8 mouse cellular contexts compared by ENCODE assay signal in genomic region chr1:91600671-91601361, GRCm38 (mm10).
DNase-seq lines count a peak whose midpoint lies in the region; ATAC-seq lines count a peak whose summit lies in the region.

No protein-coding gene starts in this region.

- 36% methylated on average over 9 of the region's 9 CpGs for WGBS in heart, embryonic 12.5 days
- 18% methylated on average over 9 of the region's 9 CpGs for WGBS in kidney, embryonic 16.5 days

- no peak overlapping the region for H3K4me3 ChIP-seq in heart, embryonic 12.5 days
- no peak overlapping the region for H3K4me3 ChIP-seq in kidney, embryonic 16.5 days (ENCODE audit: low read length)

- ATAC-seq in heart, embryonic 12.5 days (ENCODE audit: insufficient number of reproducible peaks, low FRiP score) = peak; percentile 59; the same call in 1 of the 2 replicates
- peak; percentile 80 for ATAC-seq in kidney, embryonic 16.5 days (ENCODE audit: low FRiP score, low TSS enrichment)

- DNase-seq in A20 (ENCODE audit: low read depth, low spot score) = peak; percentile 37
- DNase-seq in brain, adult 2 months (ENCODE audit: low read depth, low spot score) = peak; percentile 85
- peak; percentile 55 for DNase-seq in fibroblast of lung, adult 2 months (ENCODE audit: low read depth)
- DNase-seq in lung, adult 18-20 months = peak; percentile 35 to 63
- peak; percentile 43 for DNase-seq in ovary, postnatal 14 days (ENCODE audit: low spot score)
- peak; percentile 33 for DNase-seq in urinary bladder, adult 2 months (ENCODE audit: low spot score)

- peaks cover 11% of the 10 kb centered on the region; the same call in 1 of the 2 replicates for H3K4me1 ChIP-seq in heart, embryonic 12.5 days (replicated peaks)
- H3K4me1 ChIP-seq in kidney, embryonic 16.5 days (ENCODE audit: insufficient read depth, low read length) = peaks cover 10% of the 10 kb centered on the region; the same call in 1 of the 2 replicates

- 0 out of 2 replicates have a peak, but pooled peaks cover 3% of the 10 kb centered on the region for H3K27me3 ChIP-seq in heart, embryonic 12.5 days (replicated peaks)
- H3K27me3 ChIP-seq in kidney, embryonic 16.5 days (ENCODE audit: insufficient read depth, low read length) = no peaks in the 10 kb centered on the region

- H3K9me3 ChIP-seq in heart, embryonic 12.5 days (replicated peaks) = no peaks in the 10 kb centered on the region
- no peaks in the 10 kb centered on the region for H3K9me3 ChIP-seq in kidney, embryonic 16.5 days (ENCODE audit: low read length)

- no peaks in the 10 kb centered on the region for H3K36me3 ChIP-seq in heart, embryonic 12.5 days
- no peaks in the 10 kb centered on the region for H3K36me3 ChIP-seq in kidney, embryonic 16.5 days (ENCODE audit: insufficient read depth, low read length)

- no peak overlapping the region for H3K9ac ChIP-seq in heart, embryonic 12.5 days
- H3K9ac ChIP-seq in kidney, embryonic 16.5 days (replicated peaks; ENCODE audit: low read length) = no peak overlapping the region

- H3K27ac ChIP-seq in heart, embryonic 12.5 days (ENCODE audit: poor library complexity, severe bottlenecking) = no peak overlapping the region
- no peak overlapping the region for H3K27ac ChIP-seq in kidney, embryonic 16.5 days (ENCODE audit: low read length)

- H3K4me2 ChIP-seq in heart, embryonic 12.5 days = peak overlapping the region; percentile 17; the same call in 1 of the 2 replicates
- H3K4me2 ChIP-seq in kidney, embryonic 16.5 days (replicated peaks; ENCODE audit: low read depth, low read length) = no peak overlapping the region

Comparison
In these comparisons a context has a peak if more than half of its experiments do, and no peak if none do; other contexts are left out.
1. DNase-seq: peak in every context shown above with its lines; median percentile 85 in brain, adult 2 months; 55 in fibroblast of lung, adult 2 months; 49 in lung, adult 18-20 months; 43 in ovary, postnatal 14 days; 37 in A20; 33 in urinary bladder, adult 2 months.